Mouse (Mus musculus) neural tube, embryonic 14.5 days (tissue): ENCODE results near the gene Magi2. TPM values are rescaled to one million over a fixed set of nuclear protein-coding genes. Genes with fewer than 3 reads are reported as not detected.

ENCODE experiments used
- ATAC-seq: fragments of 200-750 bp; cut with Nextera tagmentation; 2 replicates; pipeline ENCODE4 v1.8.0; 2017; ENCODE audit warnings: low read depth, mild to moderate bottlenecking, moderate TSS enrichment, moderate library complexity
- H3K27ac ChIP-seq: fragments of 300-500 bp; sonication (generic); 2 replicates; pipeline ENCODE4 v1.5.1; 2014; ENCODE audit warnings: low read depth, mild to moderate bottlenecking, control low read depth, low read length, moderate library complexity, mixed read lengths
- H3K27me3 ChIP-seq: fragments of 300-500 bp; sonication (generic); 2 replicates; pipeline ENCODE4 v1.6.1; 2014; ENCODE audit warnings: low read length; ENCODE audit not compliant: control insufficient read depth, insufficient read depth
- H3K36me3 ChIP-seq: fragments of 300-500 bp; sonication (generic); 2 replicates; pipeline ENCODE4 v1.6.1; 2014; ENCODE audit warnings: low read length, mixed read lengths; ENCODE audit not compliant: control insufficient read depth, insufficient read depth
- H3K4me1 ChIP-seq: fragments of 300-500 bp; sonication (generic); 2 replicates; pipeline ENCODE4 v1.6.1; 2014; ENCODE audit warnings: low read length; ENCODE audit not compliant: control insufficient read depth, insufficient read depth
- H3K4me2 ChIP-seq: fragments of 300-500 bp; sonication (generic); 2 replicates; pipeline ENCODE4 v1.6.1; 2014; ENCODE audit warnings: mild to moderate bottlenecking, low read depth, low read length, control low read depth
- H3K4me3 ChIP-seq: fragments of 300-500 bp; sonication (generic); 2 replicates; pipeline ENCODE4 v1.5.1; 2014; ENCODE audit warnings: low read depth, low read length, control low read depth, mixed read lengths
- H3K9ac ChIP-seq: fragments of 300-500 bp; sonication (generic); replicated peaks from 2 replicates; pipeline ENCODE4 v1.6.1; 2014; ENCODE audit warnings: low read depth, mild to moderate bottlenecking, control low read depth, low read length, mixed read lengths
- H3K9me3 ChIP-seq: fragments of 300-500 bp; sonication (generic); 2 replicates; pipeline ENCODE4 v1.6.1; 2016; ENCODE audit warnings: low read length; ENCODE audit not compliant: control insufficient read depth
- WGBS: fragments of 180-500 bp; shearing (Covaris S2); extraction: QIAGEN DNeasy Blood & Tissue Kit; methylation state at CpG from one replicate; pipeline ENCODE4 v1.1.7; 2014; 5-methylcytosine and 5-hydroxymethylcytosine counted together
- polyA plus RNA-seq: library from polyadenylated mRNA; unstranded; fragments of >200 nt; fragmentation: Nextera tagmentation; extraction: Ambion mirVana; gene quantifications from 2 replicates; pipeline ENCODE4 v1.2.1, GENCODE M21; 2014

Gene Magi2
- polyA plus RNA-seq, 1 experiment from 2014 or later: 50.2 TPM

DNA sequence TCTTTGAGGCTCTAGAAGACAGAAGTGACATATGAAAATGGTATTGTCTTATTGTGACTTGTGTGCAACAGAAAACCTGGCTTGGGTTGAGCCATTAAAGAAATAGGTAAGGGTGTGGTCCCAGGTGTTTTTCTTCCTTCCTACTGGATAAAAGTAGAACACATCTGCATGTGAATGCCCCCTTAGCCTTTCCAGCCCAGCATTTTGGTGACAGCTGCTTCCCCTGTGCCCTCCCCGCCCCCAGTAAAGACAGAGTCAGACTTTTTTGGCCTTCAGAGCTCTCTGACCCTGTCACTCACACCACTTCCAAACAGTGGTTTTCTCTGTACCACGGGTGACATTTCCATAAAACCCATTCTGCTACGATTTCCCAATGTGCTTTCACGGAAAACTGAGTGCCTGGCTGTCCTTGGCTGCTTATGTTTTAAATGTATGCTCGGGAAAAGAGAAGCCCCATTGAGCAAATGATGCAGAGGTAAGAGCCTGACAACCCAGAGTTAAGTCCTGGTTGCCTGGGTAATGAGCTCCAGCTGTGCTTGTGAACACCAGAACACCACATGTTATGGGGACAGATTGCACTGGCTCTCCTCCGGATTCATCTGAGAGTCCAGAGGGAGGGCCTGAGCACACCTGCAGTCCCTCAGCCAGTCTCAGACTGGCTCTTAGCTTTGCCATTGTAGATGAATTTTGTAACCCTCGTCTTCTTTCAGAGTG, 1377.1 kb downstream of the Magi2 start:
- H3K4me1 ChIP-seq: no peaks in the 10 kb centered on the region
- 37% methylated on average over 7 of the region's 7 CpGs for WGBS
- H3K4me2 ChIP-seq: no peak overlapping the region
- no peaks in the 10 kb centered on the region for H3K27me3 ChIP-seq
- no peak overlapping the region for H3K4me3 ChIP-seq
- no peaks in the 10 kb centered on the region for H3K9me3 ChIP-seq
- no peak overlapping the region for H3K9ac ChIP-seq
- peaks cover 6% of the 10 kb centered on the region; the same call in 1 of the 2 replicates for H3K36me3 ChIP-seq
- no peak overlapping the region for H3K27ac ChIP-seq
- ATAC-seq: no peak

DNA sequence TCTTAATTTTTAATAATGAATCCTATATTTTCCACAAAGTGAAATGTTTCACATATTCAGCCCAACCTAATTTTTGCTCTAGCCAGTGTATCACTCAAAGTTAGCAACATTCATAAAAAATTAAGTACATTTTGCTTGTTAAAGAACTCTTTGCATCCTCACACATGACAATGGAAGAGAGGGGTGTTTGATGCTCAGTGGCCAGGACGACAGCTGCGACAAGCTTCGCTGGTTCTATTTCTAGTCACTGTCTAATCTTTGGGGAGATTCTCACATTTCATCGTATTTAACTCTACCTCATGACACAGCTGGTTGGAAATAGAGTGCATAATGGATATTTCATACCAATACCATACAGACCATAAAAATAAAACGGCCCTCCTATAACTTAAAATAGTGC, 1379.7 kb downstream of the Magi2 start:
- no peaks in the 10 kb centered on the region for H3K9me3 ChIP-seq
- ATAC-seq: no peak
- no peak overlapping the region for H3K4me3 ChIP-seq
- H3K4me1 ChIP-seq: no peaks in the 10 kb centered on the region
- H3K27me3 ChIP-seq: no peaks in the 10 kb centered on the region
- no peak overlapping the region for H3K27ac ChIP-seq
- WGBS: 76% methylated on average over 5 of the region's 5 CpGs
- no peak overlapping the region for H3K9ac ChIP-seq
- H3K4me2 ChIP-seq: no peak overlapping the region
- peaks cover 16% of the 10 kb centered on the region for H3K36me3 ChIP-seq

DNA sequence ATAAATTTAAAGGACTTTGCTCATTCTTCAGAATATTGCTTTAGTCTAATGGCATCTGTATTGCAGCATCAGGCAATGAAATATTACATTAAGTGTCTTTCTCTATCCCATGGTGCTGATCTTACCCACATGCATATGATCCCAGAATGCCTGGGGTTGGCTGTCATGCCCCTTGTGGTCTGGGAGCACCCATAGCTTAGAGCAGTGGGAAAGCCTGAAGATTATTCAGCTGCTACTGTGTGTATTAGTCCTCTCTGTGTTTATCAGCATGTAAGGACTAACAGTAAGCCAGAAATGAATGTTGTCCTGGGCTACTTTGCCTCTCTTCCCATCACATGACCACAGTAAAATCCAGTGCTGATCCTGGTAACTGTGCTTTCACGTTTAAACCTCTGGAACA, 1380.7 kb downstream of the Magi2 start:
- H3K4me2 ChIP-seq: no peak overlapping the region
- 74% methylated on average over 1 of the region's 1 CpGs for WGBS
- no peaks in the 10 kb centered on the region for H3K9me3 ChIP-seq
- H3K27ac ChIP-seq: no peak overlapping the region
- H3K4me3 ChIP-seq: no peak overlapping the region
- H3K9ac ChIP-seq: no peak overlapping the region
- no peaks in the 10 kb centered on the region for H3K4me1 ChIP-seq
- H3K36me3 ChIP-seq: peaks cover 16% of the 10 kb centered on the region
- ATAC-seq: no peak; the same call in 1 of the 2 replicates
- no peaks in the 10 kb centered on the region for H3K27me3 ChIP-seq

DNA sequence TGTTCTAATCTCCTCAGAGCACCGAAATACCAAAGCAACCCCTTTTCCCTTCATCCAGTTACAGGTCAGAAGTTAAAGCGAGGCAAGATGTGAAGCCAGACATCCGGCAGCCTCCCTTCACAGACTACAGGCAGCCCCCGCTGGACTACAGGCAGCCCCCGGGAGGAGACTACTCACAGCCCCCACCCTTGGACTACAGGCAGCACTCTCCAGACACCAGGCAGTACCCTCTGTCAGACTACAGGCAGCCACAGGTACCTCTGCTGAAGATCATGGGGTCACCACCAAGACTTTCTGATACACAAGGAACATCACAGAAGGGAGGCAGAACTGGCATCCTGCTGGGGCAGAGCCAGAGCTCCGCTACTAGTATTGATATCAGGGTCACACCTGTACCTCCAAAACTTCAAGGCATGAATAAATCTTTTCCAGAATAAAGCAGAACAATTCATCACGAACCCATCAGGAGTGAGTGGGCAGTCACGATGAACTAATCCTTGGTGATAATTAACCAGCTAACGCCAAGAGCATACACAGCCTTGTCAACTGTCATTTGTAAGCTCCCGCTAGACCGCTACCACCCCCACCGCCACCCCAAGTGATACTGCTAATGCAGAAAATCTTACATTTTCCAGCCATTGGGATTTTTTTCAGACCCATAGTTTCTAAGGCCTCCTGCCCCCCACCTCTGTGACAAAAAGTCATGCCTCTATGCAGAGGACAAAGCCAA, 1382.5 kb downstream of the Magi2 start:
- Histone ChIP-seq H3K9me3 (no peaks in the 10 kb centered on the region), H3K9ac (no peak overlapping the region), H3K4me2 (no peak overlapping the region), H3K36me3 (peaks cover 16% of the 10 kb centered on the region), H3K4me1 (no peaks in the 10 kb centered on the region), H3K27me3 (no peaks in the 10 kb centered on the region), H3K4me3 (no peak overlapping the region), H3K27ac (no peak overlapping the region)
- WGBS: 96% methylated on average over 12 of the region's 12 CpGs
- no peak for ATAC-seq

DNA sequence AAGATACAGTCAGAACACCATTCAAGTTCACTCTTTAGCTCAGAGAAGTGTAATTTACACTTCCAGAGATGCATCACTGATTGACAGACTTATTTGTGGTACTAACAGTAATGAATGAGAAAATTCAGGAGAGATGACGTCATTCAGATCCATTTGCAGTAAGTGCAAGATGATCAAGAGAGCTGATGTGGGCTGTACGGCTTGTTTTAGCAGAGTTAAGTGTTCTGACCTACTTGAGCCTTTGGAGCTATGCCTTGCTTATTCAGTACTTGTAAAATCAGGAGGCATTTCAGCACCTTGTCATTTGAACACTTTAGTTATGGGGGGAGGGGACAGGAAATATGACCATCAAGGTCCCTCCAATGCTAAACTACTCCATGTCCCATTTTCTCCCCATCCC, 1383.8 kb downstream of the Magi2 start:
- ATAC-seq: no peak
- no peak overlapping the region for H3K4me2 ChIP-seq
- H3K27me3 ChIP-seq: no peaks in the 10 kb centered on the region
- H3K36me3 ChIP-seq: peaks cover 16% of the 10 kb centered on the region
- H3K4me3 ChIP-seq: no peak overlapping the region
- no peak overlapping the region for H3K9ac ChIP-seq
- H3K27ac ChIP-seq: no peak overlapping the region
- H3K9me3 ChIP-seq: no peaks in the 10 kb centered on the region
- 93% methylated on average over 2 of the region's 2 CpGs for WGBS
- H3K4me1 ChIP-seq: no peaks in the 10 kb centered on the region

DNA sequence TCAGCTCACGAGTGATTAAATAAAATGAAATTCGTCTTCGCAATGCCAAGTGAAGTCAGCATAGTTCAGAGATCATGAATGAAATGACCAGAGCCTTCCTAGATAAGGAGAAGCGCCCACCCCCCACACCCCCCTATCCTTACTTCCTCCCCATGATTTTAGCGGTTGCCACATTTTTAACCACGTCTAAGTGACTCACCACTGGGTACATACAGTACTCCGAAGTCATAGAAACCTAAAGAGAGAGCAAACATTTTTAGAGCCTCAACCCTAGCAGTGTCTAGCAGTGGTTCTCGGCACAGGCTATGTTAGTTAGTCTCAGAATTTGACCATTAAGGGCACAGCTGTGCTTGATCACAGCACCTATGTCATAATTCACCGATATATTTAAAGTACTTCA, 1385.8 kb downstream of the Magi2 start:
- Histone ChIP-seq H3K4me1 (no peaks in the 10 kb centered on the region), H3K4me3 (no peak overlapping the region), H3K36me3 (peaks cover 16% of the 10 kb centered on the region), H3K27me3 (no peaks in the 10 kb centered on the region), H3K9ac (no peak overlapping the region), H3K4me2 (no peak overlapping the region), H3K9me3 (no peaks in the 10 kb centered on the region), H3K27ac (no peak overlapping the region)
- whole genome bisulfite sequencing: 92% methylated on average over 9 of the region's 9 CpGs
- no peak for ATAC-seq

DNA sequence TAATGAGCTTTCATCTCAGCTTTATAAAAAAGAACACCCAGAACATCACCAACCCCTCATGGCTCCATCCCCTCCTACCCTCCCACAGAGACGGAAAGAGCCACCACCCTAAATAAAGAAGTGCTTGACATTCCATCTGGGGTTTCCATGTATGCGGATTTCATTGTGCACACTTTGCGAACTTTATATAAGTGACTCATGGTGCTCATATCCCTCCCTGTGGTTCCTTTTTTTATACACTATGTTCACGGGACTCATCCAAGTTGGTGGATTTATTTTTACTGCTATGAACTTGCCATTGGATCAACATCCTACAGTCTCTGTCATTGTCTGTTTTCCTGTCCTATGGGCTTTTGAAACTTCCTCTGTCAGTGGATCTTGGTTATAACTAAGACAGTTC, 1388.1 kb downstream of the Magi2 start:
- H3K9ac ChIP-seq: no peak overlapping the region
- H3K4me3 ChIP-seq: no peak overlapping the region
- ATAC-seq: no peak
- H3K9me3 ChIP-seq: no peaks in the 10 kb centered on the region
- 88% methylated on average over 4 of the region's 4 CpGs for WGBS
- H3K4me1 ChIP-seq: no peaks in the 10 kb centered on the region
- H3K27ac ChIP-seq: no peak overlapping the region
- H3K27me3 ChIP-seq: no peaks in the 10 kb centered on the region
- no peak overlapping the region for H3K4me2 ChIP-seq
- H3K36me3 ChIP-seq: peaks cover 7% of the 10 kb centered on the region; the same call in 1 of the 2 replicates

DNA sequence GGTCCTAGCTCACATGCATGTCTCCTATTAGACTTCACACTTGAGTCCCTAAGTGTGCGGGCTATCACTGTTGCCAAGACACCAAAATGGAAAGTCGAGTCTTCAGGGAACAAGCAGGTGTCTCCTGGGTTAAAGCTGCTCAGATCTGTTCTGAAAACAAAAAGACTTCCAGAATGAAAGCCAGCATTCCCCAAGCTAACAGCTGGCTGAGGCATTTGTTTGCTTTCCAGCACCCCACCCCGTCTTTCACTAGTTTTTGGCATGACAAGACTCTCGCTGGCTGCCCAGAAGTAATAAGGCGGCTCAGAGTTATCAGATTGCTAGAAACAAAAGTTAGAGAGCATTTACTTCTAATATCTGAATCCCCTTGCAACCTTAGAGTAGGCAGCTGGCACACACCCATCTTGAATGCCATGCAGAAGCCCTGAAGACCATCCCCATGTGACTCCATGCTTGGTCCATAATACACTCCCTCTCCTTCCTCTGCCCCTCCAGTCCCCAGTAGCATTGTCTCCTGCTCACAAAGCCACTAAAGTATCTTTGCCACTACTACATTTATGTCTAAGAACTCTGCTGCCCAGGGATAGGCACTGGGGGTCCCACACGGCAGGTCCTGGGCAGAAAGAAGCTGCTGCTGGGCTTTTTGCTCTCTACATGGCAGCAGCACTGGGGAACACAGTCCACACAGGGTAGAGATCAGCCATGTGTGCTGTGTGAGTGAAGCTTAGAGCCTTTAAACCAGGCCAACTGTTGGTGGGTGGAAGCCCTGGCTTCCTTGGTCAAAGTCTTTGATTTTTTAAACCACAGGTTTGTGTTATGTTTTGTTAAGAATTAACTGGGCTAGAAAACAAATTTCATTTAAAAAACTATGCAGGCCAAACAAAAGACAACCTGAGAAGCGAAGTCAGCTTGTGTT, 1394.0 kb downstream of the Magi2 start:
- H3K4me3 ChIP-seq: no peak overlapping the region
- H3K4me1 ChIP-seq: no peaks in the 10 kb centered on the region
- H3K27ac ChIP-seq: no peak overlapping the region
- no peaks in the 10 kb centered on the region for H3K9me3 ChIP-seq
- H3K4me2 ChIP-seq: no peak overlapping the region
- no peaks in the 10 kb centered on the region for H3K36me3 ChIP-seq
- ATAC-seq: no peak
- no peak overlapping the region for H3K9ac ChIP-seq
- H3K27me3 ChIP-seq: no peaks in the 10 kb centered on the region
- 78% methylated on average over 7 of the region's 7 CpGs for WGBS
